Mouse (Mus musculus) layer of hippocampus, postnatal 10 days (tissue): ENCODE results near the gene Scgb2b20. TPM values are rescaled to one million over a fixed set of nuclear protein-coding genes. Genes with fewer than 3 reads are reported as not detected.
"Not testable (repeated sequence)": the region's sequence is repeated elsewhere in the genome, so short reads cannot be mapped to it uniquely, and the experiment has no call there.

Experiments used
- DNase-seq, 2 experiments: peaks; one replicate each; pipeline ENCODE4 v3.0.0; 2021; ENCODE audit warnings: low spot score in 2 of 2
- long read RNA-seq: library from polyadenylated mRNA; stranded (forward); transcript quantifications from one replicate; pipeline ENCODE4 v2.0.0, GENCODE M21; 2023
- total RNA-seq, 2 experiments: library from RNA; stranded (reverse); gene quantifications; 2 replicates each; pipeline ENCODE4 v1.2.3; 2021

The Scgb2b20 gene
- total RNA-seq = not detected
- long read RNA-seq = 0 reads

GRCm38 (mm10) chr7:33366222-33366621 is at the start of gene Scgb2b20:
Gene Scgb2b20 (minus strand): TSS chr7:33366322.
- not testable (repeated sequence) for DNase-seq

- DNase-seq = not testable (repeated sequence)
Observed at GRCm38 (mm10) chr7:33409681-33410080, 43.6 kb upstream of the Scgb2b20 start.

- DNase-seq = no peak
Observed at GRCm38 (mm10) chr7:33401650-33402049, 35.5 kb upstream of the Scgb2b20 start.

GRCm38 (mm10) chr7:33399749-33400148 is 33.6 kb upstream of the Scgb2b20 start:
- DNase-seq = not testable (repeated sequence)

GRCm38 (mm10) chr7:33372934-33373333 is 6.8 kb upstream of the Scgb2b20 start, which contains the start of gene Scgb1b20:
Gene Scgb1b20 (plus strand): TSS chr7:33373234.
- not testable (repeated sequence) for DNase-seq

Other genes starting within 250 kb of the Scgb2b20 start
- not detected for gene Scgb2b18, start 192.5 kb downstream of the Scgb2b20 start, total RNA-seq
- not detected for gene Scgb1b18, start 180.8 kb downstream of the Scgb2b20 start, total RNA-seq
- not detected for gene Scgb2b19, start 86.0 kb downstream of the Scgb2b20 start, total RNA-seq
- gene Scgb1b19, start 79.0 kb downstream of the Scgb2b20 start, total RNA-seq = not detected
- not detected for gene Scgb1b20, start 6.9 kb upstream of the Scgb2b20 start, total RNA-seq
- not detected for gene Scgb2b21, start 154.1 kb upstream of the Scgb2b20 start, total RNA-seq